Mouse (Mus musculus): ENCODE data around the gene Pitpnm2. TPM values are rescaled to one million over a fixed set of nuclear protein-coding genes. Genes with fewer than 3 reads are reported as not detected.
A peak's percentile ranks its signal among the peaks of the same experiment; 100 is the strongest.

Pitpnm2 gene
- polyA plus RNA-seq, 1 experiment from 2014 or later = 3.4 TPM

- H3K27me3 ChIP-seq (ENCODE audit: control insufficient read depth, insufficient read depth, low read length) = no peaks in the 10 kb centered on the region
- no peak overlapping the region for H3K4me3 ChIP-seq (ENCODE audit: low read depth, low read length)
- no peak for DNase-seq (ENCODE audit: low spot score)
- no peak overlapping the region for H3K9ac ChIP-seq (replicated peaks; ENCODE audit: low read length)
- 54% methylated on average over 10 of the region's 10 CpGs for WGBS
- H3K27ac ChIP-seq (replicated peaks; ENCODE audit: low read depth, low read length) = no peak overlapping the region
- ATAC-seq (replicated peaks; ENCODE audit: insufficient number of reproducible peaks, low FRiP score, low TSS enrichment, low read depth) = no peak
- no peaks in the 10 kb centered on the region for H3K36me3 ChIP-seq (replicated peaks; ENCODE audit: control insufficient read depth, insufficient read depth, low read depth, low read length)
- no peaks in the 10 kb centered on the region for H3K4me1 ChIP-seq (ENCODE audit: control insufficient read depth, insufficient read depth, low read length)
- H3K4me2 ChIP-seq (ENCODE audit: low read depth, low read length) = no peak overlapping the region
- H3K9me3 ChIP-seq (replicated peaks; ENCODE audit: control insufficient read depth, low read length) = no peaks in the 10 kb centered on the region
Observed at GRCm38 (mm10) chr5:124074845-124075307, 174.7 kb downstream of the Pitpnm2 start.

- 40% methylated on average over 9 of the region's 9 CpGs for WGBS
- no peaks in the 10 kb centered on the region for H3K27me3 ChIP-seq (ENCODE audit: control insufficient read depth, insufficient read depth, low read length)
- no peaks in the 10 kb centered on the region for H3K9me3 ChIP-seq (replicated peaks; ENCODE audit: control insufficient read depth, low read length)
- no peak overlapping the region for H3K4me3 ChIP-seq (ENCODE audit: low read depth, low read length)
- no peak overlapping the region for H3K4me2 ChIP-seq (ENCODE audit: low read depth, low read length)
- no peak overlapping the region for H3K27ac ChIP-seq (replicated peaks; ENCODE audit: low read depth, low read length)
- no peaks in the 10 kb centered on the region for H3K4me1 ChIP-seq (ENCODE audit: control insufficient read depth, insufficient read depth, low read length)
- H3K9ac ChIP-seq (replicated peaks; ENCODE audit: low read length) = no peak overlapping the region
- ATAC-seq (replicated peaks; ENCODE audit: insufficient number of reproducible peaks, low FRiP score, low TSS enrichment, low read depth) = no peak
- DNase-seq (ENCODE audit: low spot score) = peak; percentile 61
- H3K36me3 ChIP-seq (replicated peaks; ENCODE audit: control insufficient read depth, insufficient read depth, low read depth, low read length) = no peaks in the 10 kb centered on the region
Observed at GRCm38 (mm10) chr5:124073682-124074081, 175.9 kb downstream of the Pitpnm2 start.

- 91% methylated on average over 3 of the region's 3 CpGs for WGBS
- no peak overlapping the region for H3K4me2 ChIP-seq (ENCODE audit: low read depth, low read length)
- no peaks in the 10 kb centered on the region for H3K27me3 ChIP-seq (ENCODE audit: control insufficient read depth, insufficient read depth, low read length)
- H3K4me3 ChIP-seq (ENCODE audit: low read depth, low read length) = no peak overlapping the region
- H3K9me3 ChIP-seq (replicated peaks; ENCODE audit: control insufficient read depth, low read length) = no peaks in the 10 kb centered on the region
- DNase-seq (ENCODE audit: low spot score) (no peak), ATAC-seq (replicated peaks; ENCODE audit: insufficient number of reproducible peaks, low FRiP score, low TSS enrichment, low read depth) (no peak)
- no peak overlapping the region for H3K9ac ChIP-seq (replicated peaks; ENCODE audit: low read length)
- H3K36me3 ChIP-seq (replicated peaks; ENCODE audit: control insufficient read depth, insufficient read depth, low read depth, low read length) = no peaks in the 10 kb centered on the region
- no peak overlapping the region for H3K27ac ChIP-seq (replicated peaks; ENCODE audit: low read depth, low read length)
- no peaks in the 10 kb centered on the region for H3K4me1 ChIP-seq (ENCODE audit: control insufficient read depth, insufficient read depth, low read length)
Observed at GRCm38 (mm10) chr5:124069657-124070056, 179.9 kb downstream of the Pitpnm2 start.

Other genes with a start within 250 kb of the Pitpnm2 start
- 29.2 and 31.3 TPM in 2 replicates for gene Vps37b, start 217.5 kb downstream of the Pitpnm2 start, polyA plus RNA-seq (2014; fragmentation: Nextera tagmentation; extraction: Ambion mirVana)
- gene Abcb9, start 154.0 kb downstream of the Pitpnm2 start, polyA plus RNA-seq (2014; fragmentation: Nextera tagmentation; extraction: Ambion mirVana) = 0.46 and 0.59 TPM in 2 replicates
- gene Ogfod2, start 137.5 kb downstream of the Pitpnm2 start, polyA plus RNA-seq (2014; fragmentation: Nextera tagmentation; extraction: Ambion mirVana) = 9.6 and 10.6 TPM in 2 replicates
- gene Arl6ip4, start 133.7 kb downstream of the Pitpnm2 start, polyA plus RNA-seq (2014; fragmentation: Nextera tagmentation; extraction: Ambion mirVana) = 81.3 and 97.4 TPM in 2 replicates
- 14.7 and 17.4 TPM in 2 replicates for gene Mphosph9, start 78.2 kb upstream of the Pitpnm2 start, polyA plus RNA-seq (2014; fragmentation: Nextera tagmentation; extraction: Ambion mirVana)
- gene 2810006K23Rik, start 78.3 kb upstream of the Pitpnm2 start, polyA plus RNA-seq (2014; fragmentation: Nextera tagmentation; extraction: Ambion mirVana) = 14.7 and 15.8 TPM in 2 replicates
- gene Cdk2ap1, start 113.3 kb upstream of the Pitpnm2 start, polyA plus RNA-seq (2014; fragmentation: Nextera tagmentation; extraction: Ambion mirVana) = 189 and 410 TPM in 2 replicates
- gene Sbno1, start 176.2 kb upstream of the Pitpnm2 start, polyA plus RNA-seq (2014; fragmentation: Nextera tagmentation; extraction: Ambion mirVana) = 74.5 and 75.1 TPM in 2 replicates
- gene Kmt5a, start 190.2 kb upstream of the Pitpnm2 start, polyA plus RNA-seq (2014; fragmentation: Nextera tagmentation; extraction: Ambion mirVana) = 75.3 and 102 TPM in 2 replicates
- gene Rilpl2, start 228.6 kb upstream of the Pitpnm2 start, polyA plus RNA-seq (2014; fragmentation: Nextera tagmentation; extraction: Ambion mirVana) = 28.0 and 28.2 TPM in 2 replicates
- 12.3 and 13.9 TPM in 2 replicates for gene Snrnp35, start 233.4 kb upstream of the Pitpnm2 start, polyA plus RNA-seq (2014; fragmentation: Nextera tagmentation; extraction: Ambion mirVana)